Mouse (Mus musculus) forebrain, embryonic 16.5 days (tissue): ENCODE measurements around the gene Dok5. TPM values are rescaled to one million over a fixed set of nuclear protein-coding genes. Genes with fewer than 3 reads are reported as not detected.

Experiments used
- ATAC-seq: fragments of 200-750 bp; cut with Nextera tagmentation; 2 replicates; pipeline ENCODE4 v1.8.0; 2017; ENCODE audit warnings: mild to moderate bottlenecking, moderate library complexity
- H3K27ac ChIP-seq: fragments of 300-500 bp; sonication (generic); 2 replicates; pipeline ENCODE4 v1.5.1; 2014; ENCODE audit warnings: low read length, control low read depth
- H3K27me3 ChIP-seq: fragments of 300-500 bp; sonication (generic); replicated peaks from 2 replicates; pipeline ENCODE4 v1.6.1; 2014; ENCODE audit warnings: low read length; ENCODE audit not compliant: control insufficient read depth, insufficient read depth
- H3K36me3 ChIP-seq: fragments of 300-500 bp; sonication (generic); 2 replicates; pipeline ENCODE4 v1.6.1; 2014; ENCODE audit not compliant: control insufficient read depth, insufficient read depth
- H3K4me1 ChIP-seq: fragments of 300-500 bp; sonication (generic); replicated peaks from 2 replicates; pipeline ENCODE4 v1.6.1; 2014; ENCODE audit warnings: low read length; ENCODE audit not compliant: control insufficient read depth, insufficient read depth
- H3K4me2 ChIP-seq: fragments of 300-500 bp; sonication (generic); 2 replicates; pipeline ENCODE4 v1.6.1; 2014; ENCODE audit warnings: mild to moderate bottlenecking, low read length, control low read depth
- H3K4me3 ChIP-seq: fragments of 300-500 bp; sonication (generic); replicated peaks from 2 replicates; pipeline ENCODE4 v1.5.1; 2014; ENCODE audit warnings: mild to moderate bottlenecking, low read length, control low read depth
- H3K9ac ChIP-seq: fragments of 300-500 bp; sonication (generic); replicated peaks from 2 replicates; pipeline ENCODE4 v1.6.1; 2014; ENCODE audit warnings: low read depth, low read length, control low read depth
- H3K9me3 ChIP-seq: fragments of 300-500 bp; sonication (generic); 2 replicates; pipeline ENCODE4 v1.6.1; 2016; ENCODE audit warnings: low read length; ENCODE audit not compliant: control insufficient read depth
- WGBS: fragments of 180-500 bp; shearing (Covaris S2); extraction: QIAGEN DNeasy Blood & Tissue Kit; methylation state at CpG from one replicate; pipeline ENCODE4 v1.1.7; 2014; 5-methylcytosine and 5-hydroxymethylcytosine counted together
- polyA plus RNA-seq: library from polyadenylated mRNA; unstranded; fragments of >200 nt; fragmentation: Nextera tagmentation; extraction: Ambion mirVana; gene quantifications from 2 replicates; pipeline ENCODE4 v1.2.1, GENCODE M21; 2015

The Dok5 gene
- polyA plus RNA-seq, 1 experiment from 2014 or later: 96.5 TPM

DNA sequence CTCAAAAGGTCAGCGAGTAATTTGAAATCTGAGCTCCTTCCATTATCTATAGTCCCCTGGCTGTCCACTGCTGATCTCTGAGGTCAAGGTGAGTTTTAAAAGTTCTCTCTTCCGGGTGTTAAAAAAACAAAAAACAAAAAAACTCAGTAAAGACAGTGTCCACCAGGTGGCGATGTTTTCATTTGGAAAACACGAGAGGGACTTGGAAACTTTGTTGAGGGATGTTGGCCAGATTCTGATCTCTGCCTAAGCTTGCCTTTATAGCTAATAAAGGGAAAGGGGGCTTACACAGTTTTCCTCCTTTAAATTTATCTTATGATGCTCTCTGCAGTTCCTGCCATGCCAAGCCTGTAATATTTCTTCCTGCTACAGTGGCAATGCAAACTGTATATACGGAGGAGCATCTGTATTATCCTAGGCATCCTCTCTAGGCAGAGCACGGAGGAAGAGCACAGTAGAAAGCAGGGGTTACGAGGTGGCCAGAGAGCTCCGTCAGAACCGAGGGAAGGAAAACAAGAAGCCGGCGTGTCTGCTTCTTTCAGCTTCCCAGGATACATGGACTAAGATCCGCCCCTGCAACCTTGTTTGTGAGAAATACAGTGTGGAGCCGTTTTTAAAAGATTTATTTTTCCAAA, 181.1 kb downstream of the Dok5 start:
- Histone ChIP-seq H3K27ac (no peak overlapping the region), H3K4me2 (no peak overlapping the region)
- WGBS: 40% methylated on average over 13 of the region's 13 CpGs

DNA sequence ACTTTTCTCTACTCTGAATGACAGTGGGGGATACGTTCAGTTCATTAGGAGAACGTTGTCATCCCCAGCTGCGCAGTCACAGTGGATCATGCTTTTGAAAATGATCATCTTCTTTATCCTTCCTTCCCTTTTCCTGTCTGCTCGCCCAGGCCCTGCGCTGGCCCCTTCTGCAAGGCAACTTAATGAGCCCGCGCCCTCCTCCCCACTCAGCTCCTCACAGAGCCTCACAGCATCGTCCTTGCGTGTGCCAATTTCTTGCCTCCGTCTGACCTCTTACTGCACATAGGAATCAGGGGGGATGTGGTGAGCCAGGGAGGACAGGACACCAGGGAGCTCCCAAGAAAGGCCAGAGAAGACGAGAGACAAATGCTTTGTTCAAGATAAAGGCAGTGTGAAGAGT, 182.3 kb downstream of the Dok5 start:
- no peaks in the 10 kb centered on the region for H3K9me3 ChIP-seq
- no peaks in the 10 kb centered on the region for H3K36me3 ChIP-seq
- no peak overlapping the region for H3K27ac ChIP-seq
- H3K27me3 ChIP-seq: no peaks in the 10 kb centered on the region
- H3K4me3 ChIP-seq: no peak overlapping the region
- 59% methylated on average over 11 of the region's 11 CpGs for WGBS
- ATAC-seq: no peak
- no peak overlapping the region for H3K4me2 ChIP-seq
- H3K9ac ChIP-seq: no peak overlapping the region
- peaks cover 7% of the 10 kb centered on the region for H3K4me1 ChIP-seq

More for the DNA sequence above, 181.1 kb downstream of the Dok5 start:
- peaks cover 7% of the 10 kb centered on the region for H3K4me1 ChIP-seq
- H3K9me3 ChIP-seq: no peaks in the 10 kb centered on the region
- H3K4me3 ChIP-seq: no peak overlapping the region
- no peak overlapping the region for H3K9ac ChIP-seq
- ATAC-seq: no peak
- H3K27me3 ChIP-seq: no peaks in the 10 kb centered on the region
- no peaks in the 10 kb centered on the region for H3K36me3 ChIP-seq

DNA sequence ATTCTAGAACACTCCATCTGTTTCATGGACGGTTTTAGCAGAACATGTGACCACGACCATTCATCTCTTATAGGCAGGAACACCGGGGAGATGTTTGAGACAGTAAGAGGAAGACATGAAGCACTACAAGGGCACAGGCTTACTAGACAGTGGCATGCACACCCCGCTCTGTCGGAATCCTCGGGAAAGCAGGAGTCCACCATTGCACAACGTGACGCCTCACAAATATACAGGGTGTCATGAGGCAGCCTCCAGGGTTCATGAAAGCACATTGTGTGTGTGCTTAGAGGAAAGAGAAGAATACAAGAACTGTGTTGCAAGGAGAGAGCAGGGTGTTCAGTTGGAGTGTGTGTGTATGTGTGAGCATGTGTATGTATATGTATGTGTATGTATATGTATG, 184.0 kb downstream of the Dok5 start:
- no peak overlapping the region for H3K4me2 ChIP-seq
- H3K4me1 ChIP-seq: peaks cover 7% of the 10 kb centered on the region
- H3K27ac ChIP-seq: no peak overlapping the region
- no peak for ATAC-seq
- H3K27me3 ChIP-seq: no peaks in the 10 kb centered on the region
- no peak overlapping the region for H3K9ac ChIP-seq
- no peak overlapping the region for H3K4me3 ChIP-seq
- H3K9me3 ChIP-seq: no peaks in the 10 kb centered on the region
- 92% methylated on average over 8 of the region's 8 CpGs for WGBS
- H3K36me3 ChIP-seq: no peaks in the 10 kb centered on the region

DNA sequence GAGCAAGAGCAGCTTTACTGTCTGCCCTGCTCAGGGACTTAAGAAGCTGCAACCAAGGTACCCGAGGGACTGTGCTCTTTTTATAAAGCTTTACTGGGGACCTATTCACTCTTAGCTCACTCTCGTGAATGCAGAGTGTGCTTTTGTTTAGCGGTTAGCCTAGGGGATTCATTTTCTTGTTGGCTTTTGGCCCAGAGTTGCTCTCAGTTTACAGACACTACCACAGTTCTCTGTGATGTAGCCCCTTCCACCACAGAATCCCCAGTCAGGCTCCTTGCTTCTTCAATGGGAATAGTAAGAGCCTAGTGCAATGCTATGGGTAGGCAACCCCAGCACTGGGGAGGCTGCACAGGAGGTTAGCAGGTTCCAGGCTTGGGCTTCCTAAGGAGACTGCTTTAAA, 190.7 kb downstream of the Dok5 start:
- H3K36me3 ChIP-seq: no peaks in the 10 kb centered on the region
- no peak overlapping the region for H3K27ac ChIP-seq
- H3K4me3 ChIP-seq: no peak overlapping the region
- ATAC-seq: peak; percentile 79
- H3K9me3 ChIP-seq: no peaks in the 10 kb centered on the region
- peaks cover 6% of the 10 kb centered on the region for H3K4me1 ChIP-seq
- H3K9ac ChIP-seq: no peak overlapping the region
- no peaks in the 10 kb centered on the region for H3K27me3 ChIP-seq
- WGBS: 3% methylated on average over 3 of the region's 3 CpGs
- H3K4me2 ChIP-seq: no peak overlapping the region

DNA sequence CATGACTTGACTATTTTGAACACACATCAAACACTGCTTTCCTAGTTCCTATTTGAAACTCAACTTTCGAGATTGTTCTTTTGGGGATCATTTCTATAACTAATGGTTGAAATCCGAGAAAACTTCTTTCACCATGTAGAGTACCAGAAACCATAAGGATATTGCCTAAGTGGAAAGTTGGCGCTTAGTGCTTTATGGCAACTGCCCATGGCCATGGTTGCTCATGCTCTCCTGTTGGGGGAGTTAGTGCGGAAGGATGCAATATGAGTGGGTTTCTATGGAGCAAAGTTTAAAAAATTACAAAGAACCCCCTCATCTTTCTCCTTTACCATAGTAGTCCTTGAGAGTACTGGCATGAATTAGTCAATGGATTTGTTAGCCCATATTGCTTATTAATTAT, 192.5 kb downstream of the Dok5 start:
- no peak overlapping the region for H3K4me2 ChIP-seq
- ATAC-seq: no peak
- H3K36me3 ChIP-seq: no peaks in the 10 kb centered on the region
- H3K4me3 ChIP-seq: no peak overlapping the region
- no peak overlapping the region for H3K9ac ChIP-seq
- H3K27me3 ChIP-seq: no peaks in the 10 kb centered on the region
- peaks cover 6% of the 10 kb centered on the region for H3K4me1 ChIP-seq
- no peaks in the 10 kb centered on the region for H3K9me3 ChIP-seq
- WGBS: 99% methylated on average over 4 of the region's 4 CpGs
- no peak overlapping the region for H3K27ac ChIP-seq

DNA sequence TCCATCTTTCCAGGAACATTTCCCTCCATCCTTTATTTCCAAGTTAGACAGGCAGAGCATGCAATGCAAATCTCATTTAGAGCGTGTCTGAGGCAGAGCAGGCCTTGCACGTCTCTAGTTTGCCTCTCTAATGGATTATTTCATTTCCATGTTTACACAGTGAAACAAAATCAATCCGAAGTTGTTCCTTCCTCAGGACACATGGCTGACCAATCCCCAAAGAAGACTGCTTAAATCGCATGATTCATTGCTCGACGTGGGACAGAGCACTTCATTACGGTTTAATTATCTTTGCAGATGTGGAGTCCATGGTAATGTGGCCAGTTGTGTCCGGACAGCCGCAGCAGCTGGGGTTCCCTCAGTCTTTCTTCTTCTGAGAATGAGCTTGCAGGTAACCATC, 194.6 kb downstream of the Dok5 start:
- Histone ChIP-seq H3K4me1 (peaks cover 6% of the 10 kb centered on the region), H3K36me3 (no peaks in the 10 kb centered on the region), H3K9me3 (no peaks in the 10 kb centered on the region), H3K27me3 (no peaks in the 10 kb centered on the region), H3K9ac (no peak overlapping the region), H3K27ac (no peak overlapping the region), H3K4me2 (no peak overlapping the region), H3K4me3 (no peak overlapping the region)
- WGBS: 90% methylated on average over 9 of the region's 9 CpGs
- no peak for ATAC-seq

Other genes with a start within 250 kb of the Dok5 start
- 116 and 120 TPM in 2 replicates for gene Pfdn4, start 235.4 kb upstream of the Dok5 start, polyA plus RNA-seq
- 0.11 TPM in 1 of 2 replicates, not detected in the other for gene Cyp24a1, start 234.7 kb upstream of the Dok5 start, polyA plus RNA-seq
- gene 4930470P17Rik, start 129.8 kb upstream of the Dok5 start, polyA plus RNA-seq: not detected in 2 replicates